Mouse (Mus musculus) frontal cortex, postnatal 36 days (tissue): ENCODE results near the gene Gpr82.

ENCODE experiments used
- DNase-seq, 2 experiments: peaks; one replicate each; pipeline ENCODE4 v3.0.0; 2022; ENCODE audit warnings: low spot score in 2 of 2

Gpr82 gene

GRCm38 (mm10) chrX:13661063-13661462 is at the start of gene Gpr82:
Gpr82 (plus strand) TSS chrX:13661363.
- DNase-seq: no peak

GRCm38 (mm10) chrX:13612115-13612514 is 49.0 kb upstream of the Gpr82 start:
- no peak for DNase-seq

DNA sequence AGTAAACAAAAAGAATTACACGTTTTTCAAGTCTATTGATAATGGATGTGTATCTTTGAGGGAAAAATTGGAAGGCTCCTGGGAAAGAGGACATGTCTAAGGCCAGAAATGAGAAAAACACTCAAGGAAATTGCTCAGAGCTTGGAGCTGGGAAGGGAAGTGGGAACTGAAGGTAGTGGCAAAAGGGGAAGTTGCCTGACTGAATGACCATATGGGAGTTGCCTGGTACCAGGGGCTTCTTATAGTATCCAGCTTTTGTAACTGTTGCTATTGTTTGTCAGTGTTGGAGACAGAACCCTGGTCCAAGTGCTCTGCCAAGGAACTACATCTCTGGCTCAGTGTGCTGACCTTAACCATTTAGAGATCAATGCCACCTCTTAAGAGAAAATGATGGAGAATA is 44.4 kb upstream of the Gpr82 start:
- no peak for DNase-seq

- no peak for DNase-seq
Observed at GRCm38 (mm10) chrX:13617294-13617693, 43.9 kb upstream of the Gpr82 start.

DNA sequence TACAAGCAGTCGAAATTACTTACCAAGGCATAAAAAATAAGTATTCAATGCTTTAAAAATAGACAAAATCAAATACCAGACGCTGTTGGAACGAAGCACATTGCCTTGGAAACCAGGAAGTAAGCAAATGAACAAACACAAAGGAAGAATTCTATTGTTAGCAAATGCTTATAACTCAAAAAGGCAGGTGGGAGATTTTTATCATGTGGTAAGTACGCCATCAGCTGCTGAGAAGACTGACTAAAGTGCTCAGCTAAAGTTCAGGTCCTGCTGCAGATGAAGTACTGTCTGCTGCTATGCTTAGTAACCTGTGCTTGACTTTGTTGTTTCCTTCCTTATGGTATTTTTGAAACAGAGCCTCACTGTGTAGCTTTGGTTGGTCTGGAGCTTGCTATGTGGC is 42.7 kb upstream of the Gpr82 start:
- DNase-seq: no peak

- no peak for DNase-seq
Observed at GRCm38 (mm10) chrX:13621473-13621872, 39.7 kb upstream of the Gpr82 start.

DNA sequence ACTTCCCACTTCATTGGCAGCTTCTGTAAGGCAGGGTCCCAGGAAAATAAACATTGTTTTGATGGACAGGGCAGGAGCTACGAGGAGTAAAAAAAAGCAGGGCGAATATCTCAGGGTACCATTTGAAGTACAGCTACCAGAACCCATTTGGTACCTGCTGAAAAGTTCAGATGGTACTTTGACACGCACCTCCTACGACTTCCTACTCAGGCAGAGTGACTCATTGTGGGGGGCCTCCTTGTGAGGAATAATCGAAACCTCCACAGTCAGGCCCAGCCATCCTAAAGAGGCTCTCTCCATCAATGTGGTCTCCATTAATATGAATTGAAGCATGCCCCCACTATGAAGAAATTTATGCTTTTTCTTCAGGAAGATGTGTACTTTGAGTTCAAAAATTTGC is 38.5 kb upstream of the Gpr82 start:
- no peak for DNase-seq

- no peak for DNase-seq
Observed at GRCm38 (mm10) chrX:13631599-13632283, 29.4 kb upstream of the Gpr82 start, which contains the start of gene Gpr34. Gpr34 (plus strand) TSS chrX:13632089.

GRCm38 (mm10) chrX:13636398-13636797 is 24.8 kb upstream of the Gpr82 start:
- no peak for DNase-seq

GRCm38 (mm10) chrX:13638894-13639293 is 22.3 kb upstream of the Gpr82 start:
- DNase-seq: no peak

DNA sequence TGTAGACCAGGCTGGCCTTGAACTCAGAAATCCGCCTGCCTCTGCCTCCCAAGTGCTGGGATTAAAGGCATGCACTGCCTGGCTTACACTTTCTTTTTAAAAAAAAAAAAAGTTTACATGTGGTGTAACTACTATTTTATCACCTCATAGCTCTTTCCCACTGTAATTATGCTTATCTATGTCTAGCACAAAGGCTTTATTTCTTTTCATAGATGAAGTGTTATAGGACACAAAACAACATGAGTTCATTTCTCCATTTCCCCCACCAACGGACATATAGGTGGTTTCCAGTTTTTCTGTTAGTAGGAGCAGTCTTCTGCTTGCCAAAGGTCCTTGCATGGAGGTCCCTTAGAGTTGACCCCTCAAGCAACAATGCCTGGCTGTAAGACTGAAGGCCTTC is 9.3 kb upstream of the Gpr82 start:
- no peak for DNase-seq

- no peak for DNase-seq
Observed at GRCm38 (mm10) chrX:13652291-13652690, 8.9 kb upstream of the Gpr82 start.

DNA sequence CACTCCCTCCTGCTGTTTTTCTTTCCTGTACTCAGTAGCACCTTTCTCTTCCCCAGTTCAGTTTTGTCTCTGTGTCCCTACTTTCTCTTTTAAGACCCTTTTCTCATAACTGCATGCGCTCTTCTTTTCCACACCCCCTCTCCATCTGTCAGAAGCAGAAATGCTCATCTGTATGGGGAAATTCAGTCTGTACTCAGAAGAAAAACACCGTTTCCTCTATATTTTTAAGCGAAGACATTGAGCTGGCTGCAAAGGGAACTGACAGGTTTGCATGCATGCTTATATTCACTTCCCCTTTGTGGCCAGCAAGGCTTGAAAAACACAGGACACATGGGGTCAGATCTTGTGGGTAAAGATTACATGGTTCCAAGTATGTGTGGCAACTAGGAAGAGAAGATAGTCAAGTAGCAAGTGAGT is 6.2 kb upstream of the Gpr82 start:
- peak; percentile 6 to 37 for DNase-seq

GRCm38 (mm10) chrX:13655906-13656305 is 5.3 kb upstream of the Gpr82 start:
- DNase-seq: no peak

DNA sequence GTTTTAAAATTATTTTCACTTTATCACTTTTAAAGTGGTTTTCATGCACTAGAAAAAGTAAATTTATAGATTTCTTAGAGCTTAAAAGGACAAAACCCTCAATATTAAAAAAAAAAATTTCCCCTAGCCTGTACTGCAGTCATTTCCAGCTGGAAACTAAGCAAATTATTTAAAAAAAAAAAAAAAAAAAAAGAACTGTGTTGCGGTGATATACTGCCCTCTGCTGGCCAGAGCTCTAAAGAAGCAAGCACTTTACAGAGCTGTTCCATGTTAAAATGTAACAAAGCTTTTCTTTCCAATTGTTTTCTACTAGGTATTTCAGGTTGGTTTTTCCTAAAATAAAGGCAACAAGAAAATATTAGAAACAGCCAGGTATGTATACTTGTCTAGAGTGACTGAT is 4.4 kb upstream of the Gpr82 start:
- DNase-seq: peak; percentile 23 to 31

DNA sequence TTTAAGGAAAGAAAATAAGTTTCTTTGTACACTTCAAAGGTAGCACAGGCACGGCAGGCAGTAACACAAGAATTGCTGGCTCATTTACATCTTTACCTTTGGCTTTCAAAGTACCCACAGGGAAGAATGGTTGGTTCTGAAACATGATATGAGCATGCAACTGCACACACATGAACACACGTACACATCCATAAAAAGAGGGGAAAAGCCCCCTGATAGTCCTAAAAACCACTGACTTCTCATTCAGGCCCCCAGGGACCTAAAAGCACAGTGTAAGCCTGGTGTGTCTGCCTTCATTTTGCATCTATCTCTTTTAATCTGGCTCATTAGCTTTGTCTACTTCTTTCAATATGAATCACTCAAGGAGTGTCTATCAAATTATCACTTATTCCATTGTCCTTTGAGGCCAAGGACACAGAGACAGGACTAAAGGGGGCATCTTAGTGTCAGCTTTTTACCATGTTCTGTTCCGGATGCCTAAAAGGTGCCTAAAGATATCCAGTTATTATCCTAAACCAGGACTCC is 2.5 kb upstream of the Gpr82 start:
- no peak for DNase-seq

DNA sequence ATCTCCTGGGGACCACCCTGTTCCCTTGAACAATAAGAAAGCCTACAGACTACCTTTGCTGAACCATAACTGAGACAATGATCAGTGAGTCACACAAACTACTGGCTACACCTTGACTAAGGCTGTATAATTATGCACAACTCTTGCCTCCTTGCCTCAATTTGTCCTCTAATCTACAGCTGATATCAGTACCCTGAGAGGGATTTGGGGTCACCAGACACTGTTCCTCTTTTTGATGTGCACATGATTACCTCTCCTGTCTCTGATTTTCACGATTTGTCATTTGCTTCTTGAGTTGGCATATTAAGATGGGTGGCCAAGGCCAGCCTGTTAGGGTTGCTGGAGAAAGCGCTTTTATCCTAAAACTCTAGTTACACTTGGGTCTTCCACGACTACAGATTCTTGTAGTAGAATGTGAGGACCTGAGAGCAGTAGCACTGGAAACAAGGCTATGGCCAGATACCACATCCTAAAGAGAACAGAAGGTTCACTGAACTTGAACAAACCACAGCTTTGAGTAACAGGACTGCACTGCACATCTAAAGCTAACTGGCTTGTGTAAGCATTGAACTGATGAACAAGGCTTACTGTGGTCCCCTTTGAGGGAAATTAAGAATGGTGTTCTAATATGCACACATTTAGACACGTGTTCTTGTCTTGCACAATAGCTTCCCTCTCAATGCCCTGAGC is 1.8 kb upstream of the Gpr82 start:
- no peak for DNase-seq

DNA sequence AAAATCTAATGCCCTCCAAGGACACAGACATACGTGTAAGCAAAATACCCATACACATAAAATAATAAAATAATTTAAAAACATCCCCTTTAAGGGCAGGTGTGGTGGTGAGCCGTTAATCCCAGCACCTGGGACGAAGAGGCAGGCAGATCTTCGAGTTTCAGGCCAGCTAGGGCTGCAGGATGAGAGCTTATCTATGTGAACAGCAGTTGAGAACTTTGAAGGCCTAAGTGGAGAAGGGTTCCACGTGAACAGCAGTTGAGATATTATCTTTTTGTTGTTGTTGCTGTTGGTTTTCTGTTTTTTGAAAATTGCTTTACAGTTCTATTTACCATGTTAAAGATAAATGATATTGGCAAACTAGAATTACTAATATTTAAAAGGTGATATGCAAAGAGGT is 7.7 kb downstream of the Gpr82 start:
- no peak for DNase-seq

- DNase-seq: no peak
Observed at GRCm38 (mm10) chrX:13670342-13670741, 9.2 kb downstream of the Gpr82 start.

DNA sequence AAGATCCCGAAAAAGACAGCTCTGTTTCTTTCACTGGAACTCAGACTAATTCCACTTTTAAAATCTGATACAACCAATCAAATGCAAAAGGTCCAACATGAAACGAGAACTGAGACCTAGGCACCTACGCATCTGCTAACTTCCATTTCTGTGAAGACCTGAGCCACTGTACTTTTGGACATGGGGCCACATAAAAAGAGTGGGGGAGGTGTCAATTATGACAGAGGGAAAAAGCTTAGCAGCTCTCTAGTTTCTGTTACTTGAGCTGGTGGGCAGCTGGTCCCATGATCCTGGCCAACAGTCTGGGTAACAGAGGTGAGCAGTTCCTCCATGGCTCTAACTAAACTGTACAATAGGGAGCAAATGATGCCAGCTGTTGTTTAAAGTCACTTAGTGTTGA is 11.8 kb downstream of the Gpr82 start:
- no peak for DNase-seq

GRCm38 (mm10) chrX:13681748-13682147 is 20.6 kb downstream of the Gpr82 start:
- no peak for DNase-seq

DNA sequence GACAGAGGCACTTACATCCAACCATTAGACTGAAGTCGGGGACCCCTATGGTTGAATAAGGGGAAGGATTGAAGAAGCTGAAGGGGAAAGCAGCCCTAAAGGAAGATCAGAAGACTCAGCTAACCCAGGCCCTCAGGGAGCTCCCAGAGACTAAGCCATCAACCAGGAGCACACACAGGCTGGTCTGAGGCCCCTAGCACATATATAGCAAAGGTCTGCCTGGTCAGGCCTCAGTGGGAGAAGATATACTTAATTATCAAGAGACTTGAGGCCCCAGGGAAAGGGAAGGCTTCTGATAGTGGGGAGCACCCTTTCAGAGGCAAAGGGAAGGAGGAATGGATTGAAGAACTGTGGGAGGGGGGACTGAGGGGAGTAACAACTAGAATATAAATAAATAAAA is 25.4 kb downstream of the Gpr82 start:
- DNase-seq: no peak

DNA sequence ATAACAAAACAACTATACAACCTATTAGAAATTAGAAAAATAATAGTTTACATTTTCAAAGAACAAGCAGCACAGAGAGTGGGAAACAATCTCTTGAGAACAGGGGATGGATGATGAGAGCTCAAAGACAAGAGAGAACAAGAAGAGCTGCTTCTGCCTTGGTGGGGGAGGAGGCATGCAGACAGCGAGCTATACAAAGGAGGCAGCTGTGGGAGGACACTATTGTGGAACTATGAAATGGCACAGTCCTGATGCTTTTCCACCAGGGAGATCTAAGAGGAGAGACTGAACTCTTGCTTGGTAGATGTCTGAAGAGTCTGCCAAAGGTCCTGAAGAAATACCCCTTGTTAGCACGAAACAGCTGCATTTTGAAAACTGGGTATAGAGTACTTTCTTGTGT is 27.2 kb downstream of the Gpr82 start:
- DNase-seq: peak; percentile 20 to 31
